ENCODE assay signal across 8 mouse cellular contexts in the genomic region with DNA sequence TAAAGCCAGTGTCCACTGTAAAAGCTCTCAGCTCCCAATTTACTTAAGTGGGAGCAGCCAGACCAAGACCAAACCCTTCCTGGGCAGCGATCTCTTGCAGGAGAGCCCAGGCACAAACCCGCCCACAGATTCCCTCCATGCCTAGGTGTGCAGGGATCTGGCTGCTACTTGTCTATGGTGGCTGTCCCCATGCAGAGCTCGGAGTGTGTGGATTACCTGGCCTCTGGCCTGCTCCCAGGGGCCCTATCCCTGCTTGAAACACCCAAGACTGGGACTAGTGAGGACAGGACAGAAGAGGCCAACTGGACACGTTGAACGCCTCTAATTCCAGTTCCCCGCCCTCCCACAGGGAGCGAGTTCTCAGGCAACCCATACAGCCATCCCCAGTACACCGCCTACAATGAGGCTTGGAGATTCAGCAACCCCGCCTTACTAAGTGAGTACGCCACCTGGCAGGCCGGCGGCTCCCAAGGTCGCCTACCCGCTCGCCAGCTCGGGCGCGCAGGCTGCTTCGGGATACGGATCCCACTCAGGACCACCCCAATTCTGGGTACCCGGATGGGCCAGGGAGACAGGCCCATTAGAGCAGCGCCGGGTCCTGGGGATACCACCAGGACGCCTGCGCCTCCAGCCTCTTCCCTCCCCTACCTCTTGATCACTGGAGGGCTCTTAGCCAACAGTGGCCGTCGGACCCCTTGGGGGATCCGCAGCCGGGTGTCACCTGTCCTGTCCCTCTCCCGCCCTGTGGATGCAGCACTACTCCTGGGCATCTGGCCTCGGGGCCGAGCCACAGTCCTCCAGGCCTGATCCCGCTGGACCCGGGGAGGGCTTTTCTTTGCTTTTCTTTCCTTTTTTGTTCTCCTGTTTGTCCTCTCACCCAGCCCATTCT.
DNase-seq lines count a peak whose midpoint lies in the region; ATAC-seq and TF ChIP-seq lines count a peak whose summit lies in the region.

No protein-coding gene starts in this region.

- H3K4me1 ChIP-seq in lung, embryonic 15.5 days: peaks cover 27% of the 10 kb centered on the region
- peaks cover 19% of the 10 kb centered on the region for H3K4me1 ChIP-seq in limb, embryonic 11.5 days (ENCODE audit: control insufficient read depth, insufficient read depth, low read length)
- peaks cover 12% of the 10 kb centered on the region for H3K4me1 ChIP-seq in small intestine, adult 2 months (ENCODE audit: control insufficient read depth, insufficient read depth, insufficient read length, low read length)

- no peak overlapping the region for H3K9ac ChIP-seq in lung, embryonic 15.5 days
- no peak overlapping the region for H3K9ac ChIP-seq in limb, embryonic 11.5 days (ENCODE audit: low read length)

- TF ChIP-seq CTCF in small intestine, adult 2 months (IDR thresholded peaks at IDR 0.05; ENCODE audit: extremely low read depth, insufficient read length, insufficient replicate concordance, low read depth, low read length): no peak

- WGBS in lung, embryonic 15.5 days: 3% methylated on average over 34 of the region's 34 CpGs
- WGBS in limb, embryonic 11.5 days: 2% methylated on average over 34 of the region's 34 CpGs
- WGBS in small intestine, adult 2 months: 5% methylated on average over 34 of the region's 34 CpGs

- no peaks in the 10 kb centered on the region for H3K9me3 ChIP-seq in lung, embryonic 15.5 days
- no peaks in the 10 kb centered on the region for H3K9me3 ChIP-seq in limb, embryonic 11.5 days (ENCODE audit: control insufficient read depth, low read length)

- peak overlapping the region; percentile 48 for H3K4me3 ChIP-seq in lung, embryonic 15.5 days
- H3K4me3 ChIP-seq in limb, embryonic 11.5 days (ENCODE audit: low read depth, low read length): peak overlapping the region; percentile 39; the same call in 1 of the 2 replicates
- peak overlapping the region; percentile 49; the same call in 1 of the 2 replicates for H3K4me3 ChIP-seq in small intestine, adult 2 months (ENCODE audit: low read depth, low read length)

- peaks cover 97% of the 10 kb centered on the region for H3K27me3 ChIP-seq in lung, embryonic 15.5 days
- peaks cover 74% of the 10 kb centered on the region for H3K27me3 ChIP-seq in limb, embryonic 11.5 days (ENCODE audit: control insufficient read depth, insufficient read depth, low read length)
- peaks cover 47% of the 10 kb centered on the region for H3K27me3 ChIP-seq in small intestine, adult 2 months (ENCODE audit: control insufficient read depth, insufficient read depth, low read length)

- H3K4me2 ChIP-seq in lung, embryonic 15.5 days: peak overlapping the region; percentile 81
- peak overlapping the region; percentile 90 for H3K4me2 ChIP-seq in limb, embryonic 11.5 days (ENCODE audit: low read depth, severe bottlenecking)

- H3K27ac ChIP-seq in lung, embryonic 15.5 days: no peak overlapping the region
- no peak overlapping the region for H3K27ac ChIP-seq in limb, embryonic 11.5 days (replicated peaks; ENCODE audit: low read depth, low read length)
- H3K27ac ChIP-seq in small intestine, adult 2 months (ENCODE audit: insufficient read depth, low read depth, low read length): no peak overlapping the region

- no peak for TF ChIP-seq POLR2A in small intestine, adult 2 months (IDR thresholded peaks at IDR 0.05; ENCODE audit: low read depth, low read length)

- H3K36me3 ChIP-seq in lung, embryonic 15.5 days: no peaks in the 10 kb centered on the region
- no peaks in the 10 kb centered on the region for H3K36me3 ChIP-seq in limb, embryonic 11.5 days (ENCODE audit: control insufficient read depth, insufficient read depth, low read length)
- no peaks in the 10 kb centered on the region for H3K36me3 ChIP-seq in small intestine, adult 2 months (ENCODE audit: control insufficient read depth, insufficient read depth, low read length)

- peak; percentile 7 for DNase-seq in cerebellum, adult 8-10 months
- no peak for DNase-seq in cerebellum, adult 11-12 months
- DNase-seq in lung, postnatal 4 days: no peak
- peak; percentile 44 for DNase-seq in limb, embryonic 11.5 days (ENCODE audit: low spot score)
- DNase-seq in spleen, adult 18-20 months: no peak
- no peak for DNase-seq in gastrocnemius, adult 18-20 months (ENCODE audit: low spot score)

- no peak for ATAC-seq in lung, embryonic 15.5 days (ENCODE audit: borderline replicate concordance, extremely low read depth, low FRiP score, low TSS enrichment)
- ATAC-seq in limb, embryonic 11.5 days (ENCODE audit: insufficient number of reproducible peaks, low FRiP score, low TSS enrichment, low read depth): 0 out of 2 replicates have a peak, but pooled peaks have one; percentile 32

Comparison
In these comparisons a context has a peak if more than half of its experiments do, and no peak if none do; other contexts are left out.
1. DNase-seq: peak in cerebellum, adult 8-10 months (single experiment) and limb, embryonic 11.5 days (single experiment); none in cerebellum, adult 11-12 months (single experiment), lung, postnatal 4 days (0 of 2), spleen, adult 18-20 months (0 of 2) and gastrocnemius, adult 18-20 months (single experiment).
2. Peak in every context shown above with its lines, with median percentiles within 50 percentile points of each other: H3K4me3 ChIP-seq.